Mouse (Mus musculus) heart, embryonic 15.5 days (tissue): ENCODE measurements around the gene Arsg. TPM values are rescaled to one million over a fixed set of nuclear protein-coding genes. Genes with fewer than 3 reads are reported as not detected.

Experiments used
- ATAC-seq: fragments of 200-750 bp; cut with Nextera tagmentation; replicated peaks from 2 replicates; pipeline ENCODE4 v1.8.0; 2017; ENCODE audit warnings: low read depth, moderate TSS enrichment; ENCODE audit not compliant: insufficient number of reproducible peaks, insufficient read depth, low FRiP score
- H3K27ac ChIP-seq: fragments of 300-500 bp; sonication (generic); 2 replicates; pipeline ENCODE4 v1.5.1; 2015; ENCODE audit warnings: mild to moderate bottlenecking, inconsistent platforms
- H3K27me3 ChIP-seq: fragments of 300-500 bp; sonication (generic); 2 replicates; pipeline ENCODE4 v1.6.1; 2015; ENCODE audit warnings: inconsistent platforms
- H3K36me3 ChIP-seq: fragments of 300-500 bp; sonication (generic); 2 replicates; pipeline ENCODE4 v1.6.1; 2015; ENCODE audit warnings: mild to moderate bottlenecking, inconsistent platforms
- H3K4me1 ChIP-seq: fragments of 300-500 bp; sonication (generic); replicated peaks from 2 replicates; pipeline ENCODE4 v1.6.1; 2015; ENCODE audit warnings: inconsistent platforms
- H3K4me2 ChIP-seq: fragments of 300-500 bp; sonication (generic); 2 replicates; pipeline ENCODE4 v1.6.1; 2015; ENCODE audit warnings: inconsistent platforms, mild to moderate bottlenecking, moderate library complexity
- H3K4me3 ChIP-seq: fragments of 300-500 bp; sonication (generic); 2 replicates; pipeline ENCODE4 v1.5.1; 2015; ENCODE audit warnings: mild to moderate bottlenecking, inconsistent platforms
- H3K9ac ChIP-seq: fragments of 300-500 bp; sonication (generic); 2 replicates; pipeline ENCODE4 v1.6.1; 2015; ENCODE audit warnings: mild to moderate bottlenecking, inconsistent platforms
- H3K9me3 ChIP-seq: fragments of 300-500 bp; sonication (generic); replicated peaks from 2 replicates; pipeline ENCODE4 v1.6.1; 2016; ENCODE audit warnings: inconsistent platforms
- WGBS: fragments of 180-500 bp; shearing (Covaris S2); methylation state at CpG from one replicate; pipeline ENCODE4 v1.1.7; 2015; ENCODE audit warnings: mixed read lengths; 5-methylcytosine and 5-hydroxymethylcytosine counted together
- polyA plus RNA-seq: library from polyadenylated mRNA; unstranded; fragments of >200 nt; fragmentation: Nextera tagmentation; extraction: Ambion mirVana; gene quantifications from 2 replicates; pipeline ENCODE4 v1.2.1, GENCODE M21; 2015

Gene Arsg
- polyA plus RNA-seq, 1 experiment from 2014 or later = 2.7 TPM

GRCm38 (mm10) chr11:109547652-109548051, 74.5 kb downstream of the Arsg start:
- no peak overlapping the region for H3K9ac ChIP-seq
- H3K4me1 ChIP-seq = peaks cover 25% of the 10 kb centered on the region
- H3K27ac ChIP-seq = no peak overlapping the region
- no peaks in the 10 kb centered on the region for H3K27me3 ChIP-seq
- 100% methylated on average over 1 of the region's 1 CpGs for WGBS
- ATAC-seq = no peak
- no peaks in the 10 kb centered on the region for H3K9me3 ChIP-seq
- no peak overlapping the region for H3K4me3 ChIP-seq
- no peaks in the 10 kb centered on the region for H3K36me3 ChIP-seq
- H3K4me2 ChIP-seq = no peak overlapping the region

DNA sequence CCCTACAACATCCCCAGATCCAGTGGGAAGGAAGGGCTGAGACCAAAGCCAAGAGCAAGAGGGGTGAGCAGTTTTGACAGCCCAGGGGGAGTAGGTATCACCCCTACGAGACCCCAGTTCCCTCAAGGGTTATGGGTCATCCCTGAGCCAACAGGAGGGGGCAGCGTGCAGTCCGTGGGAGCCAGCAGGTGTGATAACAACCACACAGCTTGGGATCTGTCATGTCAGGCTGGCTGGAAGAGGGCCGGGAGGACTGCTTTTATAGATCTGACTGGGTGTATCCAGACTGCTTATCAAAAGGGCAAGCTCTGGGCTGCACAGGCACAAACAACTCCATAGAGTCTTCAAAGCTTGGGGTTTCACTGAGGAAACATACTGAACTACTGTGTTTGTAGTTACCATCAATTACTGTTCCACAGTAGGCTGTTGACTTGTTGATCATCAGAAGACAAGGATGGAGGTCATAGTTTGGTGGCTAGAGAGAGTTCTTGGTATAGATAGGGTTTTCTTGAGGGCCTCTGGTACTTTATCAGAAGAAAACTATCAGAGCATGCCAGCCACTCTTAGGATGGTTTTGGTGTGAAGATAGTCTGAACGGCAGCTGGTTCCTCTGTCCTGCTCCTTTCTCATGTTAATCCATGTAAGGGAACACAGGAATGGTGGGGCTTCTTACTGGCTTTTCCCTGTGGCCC, 76.6 kb downstream of the Arsg start:
- no peak for ATAC-seq
- Histone ChIP-seq H3K4me2 (no peak overlapping the region), H3K4me1 (peaks cover 21% of the 10 kb centered on the region), H3K36me3 (no peaks in the 10 kb centered on the region), H3K9ac (no peak overlapping the region), H3K9me3 (no peaks in the 10 kb centered on the region), H3K27me3 (no peaks in the 10 kb centered on the region), H3K4me3 (no peak overlapping the region), H3K27ac (no peak overlapping the region)
- 51% methylated on average over 5 of the region's 5 CpGs for WGBS

DNA sequence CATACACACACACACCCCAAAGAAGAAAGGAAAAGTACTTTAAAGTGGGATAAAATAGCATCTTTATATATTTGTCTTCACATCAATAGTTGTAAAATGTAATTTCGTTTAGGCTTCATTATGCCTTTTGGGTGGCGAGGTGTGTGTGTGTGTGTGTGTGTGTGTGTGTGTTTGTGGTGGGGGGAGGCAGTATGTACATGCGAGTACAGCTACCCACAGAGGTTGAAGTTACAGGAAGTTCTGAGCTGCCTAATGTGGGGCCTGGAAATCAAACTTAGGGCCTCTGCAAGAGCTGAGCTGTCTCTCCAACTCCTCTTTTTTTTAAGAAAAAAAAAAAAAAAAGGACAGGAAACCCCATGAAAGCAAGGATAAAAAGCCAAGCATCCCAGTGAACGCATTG, 80.7 kb downstream of the Arsg start:
- Histone ChIP-seq H3K9ac (no peak overlapping the region), H3K36me3 (no peaks in the 10 kb centered on the region), H3K4me1 (peaks cover 19% of the 10 kb centered on the region), H3K4me3 (no peak overlapping the region), H3K4me2 (no peak overlapping the region), H3K9me3 (no peaks in the 10 kb centered on the region), H3K27me3 (no peaks in the 10 kb centered on the region), H3K27ac (peak overlapping the region; percentile 42; the same call in 1 of the 2 replicates)
- no peak for ATAC-seq
- WGBS = 69% methylated on average over 4 of the region's 4 CpGs

GRCm38 (mm10) chr11:109554443-109554842, 81.3 kb downstream of the Arsg start:
- Histone ChIP-seq H3K4me3 (no peak overlapping the region), H3K27ac (peak overlapping the region; percentile 42; the same call in 1 of the 2 replicates), H3K36me3 (no peaks in the 10 kb centered on the region), H3K27me3 (no peaks in the 10 kb centered on the region), H3K4me1 (peaks cover 24% of the 10 kb centered on the region), H3K4me2 (no peak overlapping the region), H3K9me3 (no peaks in the 10 kb centered on the region), H3K9ac (no peak overlapping the region)
- 39% methylated on average over 3 of the region's 3 CpGs for WGBS
- ATAC-seq = no peak

DNA sequence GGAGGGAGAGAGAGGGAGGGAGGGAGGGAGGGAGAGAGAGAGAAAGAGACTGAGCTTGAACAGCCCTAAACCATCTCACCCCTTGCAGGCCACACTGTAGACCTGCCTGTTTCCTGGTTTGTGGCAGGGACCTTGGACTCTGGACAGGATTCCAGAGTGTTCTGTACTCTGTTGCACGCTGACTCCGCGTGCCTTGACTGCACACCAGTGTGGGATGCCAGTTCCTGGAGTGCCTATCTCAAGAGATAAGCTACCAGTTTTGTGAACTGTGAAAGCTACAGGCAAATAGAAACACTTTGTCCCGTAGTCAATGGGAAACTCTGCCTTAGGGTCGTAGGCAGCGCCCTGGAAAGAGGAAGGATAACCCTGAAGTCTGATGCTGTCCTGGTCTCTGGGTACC, 83.0 kb downstream of the Arsg start:
- Histone ChIP-seq H3K4me2 (no peak overlapping the region), H3K9me3 (no peaks in the 10 kb centered on the region), H3K27me3 (no peaks in the 10 kb centered on the region), H3K36me3 (no peaks in the 10 kb centered on the region), H3K4me1 (peaks cover 37% of the 10 kb centered on the region), H3K4me3 (no peak overlapping the region), H3K27ac (no peak overlapping the region; the same call in 1 of the 2 replicates), H3K9ac (no peak overlapping the region)
- 0 out of 2 replicates have a peak, but pooled peaks have one; percentile 30 for ATAC-seq
- 37% methylated on average over 6 of the region's 6 CpGs for WGBS

GRCm38 (mm10) chr11:109557419-109557818, 84.2 kb downstream of the Arsg start:
- Histone ChIP-seq H3K4me3 (no peak overlapping the region), H3K27me3 (no peaks in the 10 kb centered on the region), H3K27ac (0 out of 2 replicates have a peak overlapping the region, but pooled peaks have one; percentile 0), H3K9ac (no peak overlapping the region), H3K4me1 (peaks cover 39% of the 10 kb centered on the region), H3K9me3 (no peaks in the 10 kb centered on the region), H3K4me2 (no peak overlapping the region), H3K36me3 (no peaks in the 10 kb centered on the region)
- ATAC-seq = no peak
- WGBS = 47% methylated on average over 11 of the region's 11 CpGs

- no peak overlapping the region for H3K27ac ChIP-seq
- peaks cover 39% of the 10 kb centered on the region for H3K4me1 ChIP-seq
- H3K4me3 ChIP-seq = no peak overlapping the region
- no peak overlapping the region for H3K9ac ChIP-seq
- no peaks in the 10 kb centered on the region for H3K9me3 ChIP-seq
- H3K27me3 ChIP-seq = no peaks in the 10 kb centered on the region
- no peak overlapping the region for H3K4me2 ChIP-seq
- ATAC-seq = no peak
- WGBS = 76% methylated on average over 12 of the region's 12 CpGs
- H3K36me3 ChIP-seq = no peaks in the 10 kb centered on the region
Observed at GRCm38 (mm10) chr11:109559241-109559640, 86.1 kb downstream of the Arsg start.

DNA sequence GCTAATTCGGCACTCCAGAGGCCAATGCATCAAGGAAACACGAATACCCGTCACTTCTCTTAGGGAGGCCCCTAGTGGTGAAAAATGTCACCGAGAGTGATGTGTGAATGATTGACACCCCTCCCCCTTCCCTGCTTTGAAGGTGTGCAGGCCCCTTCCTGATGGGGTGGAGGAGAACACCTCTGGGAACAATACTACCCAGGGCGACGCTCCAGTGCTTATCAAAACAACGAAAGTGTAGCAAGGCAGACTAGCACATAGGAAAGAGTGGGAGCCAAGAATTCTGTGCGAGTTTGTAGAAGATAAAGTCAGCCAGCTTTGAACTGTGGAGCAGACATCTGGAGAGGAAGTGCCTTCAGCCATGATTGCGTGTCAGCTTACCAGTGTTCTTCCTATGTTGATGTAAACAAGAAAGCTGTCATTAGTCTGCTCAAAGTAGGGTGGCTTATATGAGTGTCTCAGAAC, 87.7 kb downstream of the Arsg start:
- WGBS = 7% methylated on average over 9 of the region's 9 CpGs

GRCm38 (mm10) chr11:109561445-109561844, 88.3 kb downstream of the Arsg start:
- Histone ChIP-seq H3K36me3 (no peaks in the 10 kb centered on the region), H3K4me1 (peaks cover 31% of the 10 kb centered on the region), H3K4me2 (no peak overlapping the region), H3K9ac (no peak overlapping the region), H3K9me3 (no peaks in the 10 kb centered on the region), H3K27ac (peak overlapping the region; percentile 47), H3K27me3 (no peaks in the 10 kb centered on the region), H3K4me3 (no peak overlapping the region)
- WGBS = 71% methylated on average over 3 of the region's 3 CpGs
- ATAC-seq = no peak

More for the DNA sequence above, 87.7 kb downstream of the Arsg start:
- H3K9me3 ChIP-seq = no peaks in the 10 kb centered on the region
- H3K36me3 ChIP-seq = no peaks in the 10 kb centered on the region
- no peak overlapping the region for H3K9ac ChIP-seq
- no peaks in the 10 kb centered on the region for H3K27me3 ChIP-seq
- peak; percentile 41; the same call in 1 of the 2 replicates for ATAC-seq
- no peak overlapping the region for H3K4me3 ChIP-seq
- H3K4me2 ChIP-seq = no peak overlapping the region
- H3K27ac ChIP-seq = peak overlapping the region; percentile 47
- peaks cover 36% of the 10 kb centered on the region for H3K4me1 ChIP-seq

DNA sequence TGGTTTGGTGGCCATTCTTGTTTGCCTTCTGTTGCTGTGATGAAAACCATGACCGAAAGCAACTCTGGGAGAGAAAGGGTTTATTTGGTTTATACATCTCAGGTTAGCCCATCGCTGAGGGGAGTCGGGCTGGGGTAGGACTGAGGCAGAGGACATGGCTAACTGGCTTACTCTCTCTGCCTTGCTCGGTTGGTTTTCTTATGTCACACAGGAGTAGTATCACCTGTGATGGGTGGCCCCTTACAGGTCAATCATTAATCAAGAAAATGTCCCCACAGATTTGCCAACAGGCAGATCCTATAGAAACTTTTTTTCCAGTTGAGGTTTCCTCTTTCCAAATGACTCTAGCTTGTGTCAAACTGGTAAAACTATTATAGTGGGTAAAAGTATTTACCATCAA, 90.5 kb downstream of the Arsg start:
- peaks cover 21% of the 10 kb centered on the region for H3K4me1 ChIP-seq
- 87% methylated on average over 4 of the region's 4 CpGs for WGBS

GRCm38 (mm10) chr11:109564466-109565214, 91.5 kb downstream of the Arsg start:
- Histone ChIP-seq H3K9me3 (no peaks in the 10 kb centered on the region), H3K27ac (no peak overlapping the region), H3K9ac (no peak overlapping the region), H3K4me3 (no peak overlapping the region), H3K36me3 (no peaks in the 10 kb centered on the region), H3K27me3 (no peaks in the 10 kb centered on the region), H3K4me2 (no peak overlapping the region), H3K4me1 (peaks cover 14% of the 10 kb centered on the region)
- ATAC-seq = no peak
- 76% methylated on average over 15 of the region's 15 CpGs for WGBS

More for the DNA sequence above, 90.5 kb downstream of the Arsg start:
- no peak overlapping the region for H3K9ac ChIP-seq
- no peak overlapping the region for H3K27ac ChIP-seq
- no peak overlapping the region for H3K4me3 ChIP-seq
- no peaks in the 10 kb centered on the region for H3K27me3 ChIP-seq
- no peaks in the 10 kb centered on the region for H3K36me3 ChIP-seq
- ATAC-seq = no peak
- H3K9me3 ChIP-seq = no peaks in the 10 kb centered on the region
- H3K4me2 ChIP-seq = no peak overlapping the region
